In the genomic region with DNA sequence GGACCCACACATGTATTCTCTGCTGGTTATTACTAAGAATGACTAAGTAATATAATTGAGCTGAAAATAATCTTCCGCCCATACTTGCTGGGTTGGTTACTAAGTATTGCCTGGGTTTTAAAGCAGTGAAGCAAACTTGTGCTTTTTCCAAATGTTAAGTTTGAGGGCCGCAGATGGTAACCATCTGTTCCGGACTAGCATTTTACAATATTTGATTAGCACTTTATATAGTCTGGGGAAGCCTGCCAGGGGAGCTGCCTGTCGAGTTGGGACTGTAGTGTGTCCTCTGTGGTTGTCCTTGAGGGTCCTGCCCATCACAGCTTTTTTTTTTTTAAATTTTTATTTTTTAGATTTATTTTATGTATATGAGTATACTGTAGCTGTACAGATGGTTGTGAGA, we compare ENCODE assay signal across 9 mouse cellular contexts. TPM values are rescaled to one million over a fixed set of nuclear protein-coding genes. Genes with fewer than 3 reads are reported as not detected.
DNase-seq lines count a peak whose midpoint lies in the region; ATAC-seq and TF ChIP-seq lines count a peak whose summit lies in the region.
"Had no signal": no experiment of that assay in that cellular context is flagged by ENCODE, and none has a peak within 500 bp of the region (broad histone marks: within the 10 kb centered on the region; RNA-seq: fewer than 3 reads in every experiment).

No protein-coding gene starts in this region.

- H3K9ac ChIP-seq in kidney, embryonic 15.5 days: no peak overlapping the region
- no peak overlapping the region for H3K9ac ChIP-seq in forebrain, embryonic 14.5 days (ENCODE audit: low read length)
- H3K9ac ChIP-seq in liver, embryonic 14.5 days (replicated peaks): peak overlapping the region; percentile 51

- TF ChIP-seq EP300 in liver, embryonic 14.5 days (IDR thresholded peaks at IDR 0.05; ENCODE audit: low read depth): no peak

- no peaks in the 10 kb centered on the region for H3K27me3 ChIP-seq in kidney, embryonic 15.5 days
- H3K27me3 ChIP-seq in forebrain, embryonic 14.5 days (replicated peaks; ENCODE audit: control insufficient read depth, insufficient read depth, low read length): no peaks in the 10 kb centered on the region
- H3K27me3 ChIP-seq in liver, embryonic 14.5 days (ENCODE audit: control insufficient read depth, insufficient read depth, low read length): no peaks in the 10 kb centered on the region

- no peak for DNase-seq in kidney, adult 9 months
- peak; percentile 87 for DNase-seq in forebrain, embryonic 14.5 days (ENCODE audit: low spot score)
- peak; percentile 86 to 91 for DNase-seq in layer of hippocampus, adult 8-10 months (ENCODE audit: low spot score in 2 of 2)
- DNase-seq in liver, embryonic 14.5 days (ENCODE audit: low read depth in 3 of 3, low spot score in 3 of 3): no peak
- DNase-seq in ovary, postnatal 14 days (ENCODE audit: low spot score): no peak
- DNase-seq: adrenal gland, postnatal 14 days; gastrocnemius, adult 2 months had no signal

- H3K4me1 ChIP-seq in kidney, embryonic 15.5 days: peaks cover 54% of the 10 kb centered on the region
- peaks cover 15% of the 10 kb centered on the region for H3K4me1 ChIP-seq in forebrain, embryonic 14.5 days (ENCODE audit: control insufficient read depth, insufficient read depth, low read length)
- H3K4me1 ChIP-seq in liver, embryonic 14.5 days (replicated peaks; ENCODE audit: control insufficient read depth in 2 of 2, insufficient read depth in 2 of 2, low read length in 1 of 2): peaks cover 40 to 61% of the 10 kb centered on the region in 2 experiments

- no peak for ATAC-seq in kidney, embryonic 15.5 days (replicated peaks; ENCODE audit: low FRiP score)
- peak; percentile 72; the same call in 1 of the 2 replicates for ATAC-seq in forebrain, embryonic 14.5 days
- ATAC-seq in liver, embryonic 14.5 days (ENCODE audit: insufficient read depth): no peak
- ATAC-seq in cerebellum, adult (ENCODE audit: insufficient number of reproducible peaks, low FRiP score, low TSS enrichment): no peak

- H3K4me2 ChIP-seq in kidney, embryonic 15.5 days: no peak overlapping the region
- no peak overlapping the region for H3K4me2 ChIP-seq in forebrain, embryonic 14.5 days (ENCODE audit: low read length)
- peak overlapping the region; percentile 71 for H3K4me2 ChIP-seq in liver, embryonic 14.5 days (ENCODE audit: low read depth)

- peak overlapping the region; percentile 37; the same call in 1 of the 2 replicates for H3K27ac ChIP-seq in kidney, embryonic 15.5 days
- H3K27ac ChIP-seq in forebrain, embryonic 14.5 days (ENCODE audit: low read depth, low read length): no peak overlapping the region
- peak overlapping the region; percentile 94 for H3K27ac ChIP-seq in liver, embryonic 14.5 days
- H3K27ac ChIP-seq: gastrocnemius, adult 2 months had no signal

- no peak for TF ChIP-seq CTCF in liver, embryonic 14.5 days (IDR thresholded peaks at IDR 0.05; ENCODE audit: low read depth)

- no peaks in the 10 kb centered on the region for H3K36me3 ChIP-seq in kidney, embryonic 15.5 days
- H3K36me3 ChIP-seq in forebrain, embryonic 14.5 days (ENCODE audit: control insufficient read depth, insufficient read depth, low read length): no peaks in the 10 kb centered on the region
- no peaks in the 10 kb centered on the region for H3K36me3 ChIP-seq in liver, embryonic 14.5 days (replicated peaks; ENCODE audit: control insufficient read depth, insufficient read depth, low read depth)

- H3K4me3 ChIP-seq in kidney, embryonic 15.5 days (replicated peaks): no peak overlapping the region
- no peak overlapping the region for H3K4me3 ChIP-seq in forebrain, embryonic 14.5 days (ENCODE audit: low read depth, low read length)
- no peak overlapping the region for H3K4me3 ChIP-seq in liver, embryonic 14.5 days (ENCODE audit: insufficient read depth in 1 of 2, low read depth in 2 of 2, low read length in 2 of 2)
- H3K4me3 ChIP-seq: gastrocnemius, adult 2 months had no signal

- 68% methylated on average over 4 of the region's 4 CpGs for WGBS in kidney, embryonic 15.5 days
- 71% methylated on average over 4 of the region's 4 CpGs for WGBS in forebrain, embryonic 14.5 days
- 76% methylated on average over 4 of the region's 4 CpGs for WGBS in liver, embryonic 14.5 days (ENCODE audit: insufficient replicate concordance)

- no peaks in the 10 kb centered on the region for H3K9me3 ChIP-seq in kidney, embryonic 15.5 days (replicated peaks)
- H3K9me3 ChIP-seq in forebrain, embryonic 14.5 days (replicated peaks; ENCODE audit: control insufficient read depth, low read length): no peaks in the 10 kb centered on the region
- no peaks in the 10 kb centered on the region for H3K9me3 ChIP-seq in liver, embryonic 14.5 days (ENCODE audit: control insufficient read depth, low read length)

RNA-seq across cellular contexts. Expression of gene Lyrm9, which starts 5.3 kb away (rescaled TPM):
- 22.5 and 25.5 TPM in 2 replicates for polyA plus RNA-seq in kidney, embryonic 15.5 days (2015; fragmentation: Nextera tagmentation; extraction: Ambion mirVana)
- polyA plus RNA-seq in forebrain, embryonic 14.5 days (2014; fragmentation: Nextera tagmentation; extraction: Ambion mirVana): 21.8 and 22.1 TPM in 2 replicates
- 10 to 100 TPM; 20.1 to 29.1 (median 23.5) TPM for total RNA-seq in layer of hippocampus, adult 8-10 months (2022)
- polyA plus RNA-seq in liver, embryonic 14.5 days (2012; rRNA removed): 3.8 and 12.4 TPM in 2 replicates
- polyA plus RNA-seq in liver, embryonic 14.5 days (2014; fragmentation: Nextera tagmentation; extraction: Ambion mirVana): 18.1 and 20.4 TPM in 2 replicates

Comparison
In these comparisons a context has a peak if more than half of its experiments do, and no peak if none do; other contexts are left out.
1. DNase-seq: peak in forebrain, embryonic 14.5 days (single experiment) and layer of hippocampus, adult 8-10 months (2 of 2); none in kidney, adult 9 months (single experiment), liver, embryonic 14.5 days (0 of 3) and ovary, postnatal 14 days (single experiment).